Mouse (Mus musculus): ENCODE data around the gene Inpp5f. TPM values are rescaled to one million over a fixed set of nuclear protein-coding genes. Genes with fewer than 3 reads are reported as not detected.
A peak's percentile ranks its signal among the peaks of the same experiment; 100 is the strongest.

Gene Inpp5f
- total and polyA plus RNA-seq, 3 experiments: 7.6 to 44.0 (median 23.8) TPM

- no peak for TF ChIP-seq TAL1 (conservative IDR thresholded peaks at IDR 0.05; ENCODE audit: low read depth, low read length)
- TF ChIP-seq GATA1 (IDR thresholded peaks at IDR 0.05; ENCODE audit: borderline replicate concordance, low read length): no peak
- no peak for TF ChIP-seq GATA2 (IDR thresholded peaks at IDR 0.05; ENCODE audit: borderline replicate concordance, low read depth, low read length)
- TF ChIP-seq CTCF (IDR thresholded peaks at IDR 0.05; ENCODE audit: low read depth, low read length): no peak
- no peak for TF ChIP-seq POLR2AphosphoS5 (IDR thresholded peaks at IDR 0.05; ENCODE audit: insufficient replicate concordance, low read depth, low read length)
- Histone ChIP-seq H3K27me3 (ENCODE audit: insufficient read depth, low read length) (no peaks in the 10 kb centered on the region), H3K36me3 (replicated peaks) (peaks cover 31% of the 10 kb centered on the region), H3K4me1 (ENCODE audit: insufficient read depth, low read depth, low read length) (peaks cover 56% of the 10 kb centered on the region), H3K4me3 (ENCODE audit: low read depth, low read length) (peak within 1 kb of the TSS; percentile 89), H3K9me3 (replicated peaks) (no peaks in the 10 kb centered on the region)
- DNase-seq (ENCODE audit: low spot score) (peak; percentile 88), ATAC-seq (ENCODE audit: extremely low read depth, insufficient number of reproducible peaks, low FRiP score, poor library complexity, severe bottlenecking) (peak; percentile 70)
These were observed 133.8 kb downstream of the Inpp5f start, which contains the start of gene Sec23ip for GRCm38 (mm10) chr7:128744684-128745485. Gene Sec23ip, plus strand, starts transcription at chr7:128744943.

Other genes starting within 250 kb of the Inpp5f start
- 156 and 172 TPM in 2 replicates for gene Rgs10, start 192.6 kb upstream of the Inpp5f start, total RNA-seq (2014; fragmentation: Nextera tagmentation)
- 121 and 126 TPM in 2 replicates for gene Rgs10, start 192.6 kb upstream of the Inpp5f start, total RNA-seq (2017)
- 133 and 183 TPM in 2 replicates for gene Rgs10, start 192.6 kb upstream of the Inpp5f start, polyA plus RNA-seq (2012)
- gene Tial1, start 149.6 kb upstream of the Inpp5f start, total RNA-seq (2014; fragmentation: Nextera tagmentation): 139 and 151 TPM in 2 replicates
- 48.2 and 59.7 TPM in 2 replicates for gene Tial1, start 149.6 kb upstream of the Inpp5f start, total RNA-seq (2017)
- 51.5 and 70.7 TPM in 2 replicates for gene Tial1, start 149.6 kb upstream of the Inpp5f start, polyA plus RNA-seq (2012)
- gene Bag3, start 87.7 kb upstream of the Inpp5f start, total RNA-seq (2014; fragmentation: Nextera tagmentation): 17.7 and 20.9 TPM in 2 replicates
- 5.7 and 9.1 TPM in 2 replicates for gene Bag3, start 87.7 kb upstream of the Inpp5f start, total RNA-seq (2017)
- gene Bag3, start 87.7 kb upstream of the Inpp5f start, polyA plus RNA-seq (2012): 107 and 121 TPM in 2 replicates
- gene Mcmbp, start 129.2 kb downstream of the Inpp5f start, total RNA-seq (2014; fragmentation: Nextera tagmentation): 91.6 and 100 TPM in 2 replicates
- gene Mcmbp, start 129.2 kb downstream of the Inpp5f start, total RNA-seq (2017): 56.3 and 62.9 TPM in 2 replicates
- 16.5 and 28.6 TPM in 2 replicates for gene Mcmbp, start 129.2 kb downstream of the Inpp5f start, polyA plus RNA-seq (2012)
- gene Sec23ip, start 133.6 kb downstream of the Inpp5f start, total RNA-seq (2014; fragmentation: Nextera tagmentation): 41.8 and 44.7 TPM in 2 replicates
- 37.9 and 43.2 TPM in 2 replicates for gene Sec23ip, start 133.6 kb downstream of the Inpp5f start, total RNA-seq (2017)
- gene Sec23ip, start 133.6 kb downstream of the Inpp5f start, polyA plus RNA-seq (2012): 10.1 and 15.5 TPM in 2 replicates

All from G1E (cell line).